Mouse (Mus musculus) heart, postnatal 10 days (tissue): ENCODE results near the gene Olfr12. TPM values are rescaled to one million over a fixed set of nuclear protein-coding genes. Genes with fewer than 3 reads are reported as not detected.

Experiments used
- DNase-seq, 2 experiments: peaks; one replicate each; pipeline ENCODE4 v3.0.0; 2021
- intact Hi-C: fragments of 180-260 bp; cut with DNase I; formaldehyde crosslinking; loops from one replicate; pipeline ENCODE4 v1.15.1; 2025
- total RNA-seq, 2 experiments: library from RNA; stranded (reverse); gene quantifications; 2 replicates each; pipeline ENCODE4 v1.2.3; 2021

The Olfr12 gene
- total RNA-seq, 2 experiments from 2014 or later = not detected

DNA sequence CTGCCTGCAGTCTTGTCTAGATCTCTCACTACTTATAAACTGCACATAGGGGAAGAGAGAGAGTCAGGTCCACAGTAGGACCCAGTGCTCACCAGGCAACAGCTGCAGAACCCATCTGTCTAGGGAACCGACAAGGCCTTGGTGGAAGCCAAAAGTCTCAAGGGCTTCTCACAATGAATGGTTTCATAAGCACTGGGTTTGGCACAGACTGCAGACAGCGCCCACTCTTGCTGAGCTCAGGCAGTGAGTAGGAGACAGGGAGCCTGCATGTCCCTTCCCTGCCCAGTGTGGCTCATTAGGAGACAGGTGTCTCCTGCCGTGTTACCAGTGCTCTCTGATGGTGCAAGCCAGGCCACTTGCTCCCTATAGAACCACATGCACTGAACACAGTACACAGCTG is 20.6 kb downstream of the Olfr12 start:
- DNase-seq = no peak
- intact Hi-C loops = no loop called here

DNA sequence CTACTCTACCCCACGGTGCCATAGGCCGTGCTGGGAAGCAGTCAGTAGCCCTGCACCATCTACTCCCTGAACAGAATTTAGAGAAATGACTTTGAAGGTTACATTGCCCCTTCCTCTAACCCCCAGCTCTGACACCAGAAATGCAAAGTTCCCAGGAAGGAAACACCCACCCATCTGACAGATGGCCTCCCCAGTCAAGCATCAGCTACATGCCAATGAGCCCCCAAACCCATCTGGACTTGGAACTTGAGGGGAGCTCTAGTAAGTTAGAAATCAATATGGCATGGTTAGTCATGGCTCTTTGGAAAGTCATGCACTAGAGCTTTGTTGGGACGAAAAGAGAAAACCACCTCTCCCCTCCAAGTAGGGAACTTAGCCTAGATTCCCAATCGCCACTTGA is 21.1 kb downstream of the Olfr12 start:
- intact Hi-C loops = no loop called here

DNA sequence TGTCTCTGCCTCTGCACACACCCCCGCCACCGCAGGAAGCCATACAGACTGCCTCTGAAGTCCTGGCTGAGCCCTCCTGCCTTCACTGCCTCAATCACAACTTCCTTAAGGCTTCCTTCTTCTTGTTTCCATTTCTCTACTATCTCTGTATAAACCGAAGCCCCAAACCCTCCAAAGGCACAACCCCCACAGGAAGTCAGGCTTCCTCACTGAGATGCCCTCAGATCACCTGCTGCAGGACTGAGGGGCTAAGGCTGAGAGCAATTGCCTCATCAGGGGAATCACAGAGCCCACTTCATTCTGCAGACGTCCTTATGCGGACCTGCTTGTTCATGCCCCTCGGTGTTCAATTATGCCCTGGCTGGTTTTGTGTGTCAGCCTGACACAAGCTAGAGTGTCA is 22.8 kb downstream of the Olfr12 start:
- no peak for DNase-seq
- intact Hi-C loops = no loop called here

More for the DNA sequence above, 21.1 kb downstream of the Olfr12 start:
- no peak for DNase-seq

DNA sequence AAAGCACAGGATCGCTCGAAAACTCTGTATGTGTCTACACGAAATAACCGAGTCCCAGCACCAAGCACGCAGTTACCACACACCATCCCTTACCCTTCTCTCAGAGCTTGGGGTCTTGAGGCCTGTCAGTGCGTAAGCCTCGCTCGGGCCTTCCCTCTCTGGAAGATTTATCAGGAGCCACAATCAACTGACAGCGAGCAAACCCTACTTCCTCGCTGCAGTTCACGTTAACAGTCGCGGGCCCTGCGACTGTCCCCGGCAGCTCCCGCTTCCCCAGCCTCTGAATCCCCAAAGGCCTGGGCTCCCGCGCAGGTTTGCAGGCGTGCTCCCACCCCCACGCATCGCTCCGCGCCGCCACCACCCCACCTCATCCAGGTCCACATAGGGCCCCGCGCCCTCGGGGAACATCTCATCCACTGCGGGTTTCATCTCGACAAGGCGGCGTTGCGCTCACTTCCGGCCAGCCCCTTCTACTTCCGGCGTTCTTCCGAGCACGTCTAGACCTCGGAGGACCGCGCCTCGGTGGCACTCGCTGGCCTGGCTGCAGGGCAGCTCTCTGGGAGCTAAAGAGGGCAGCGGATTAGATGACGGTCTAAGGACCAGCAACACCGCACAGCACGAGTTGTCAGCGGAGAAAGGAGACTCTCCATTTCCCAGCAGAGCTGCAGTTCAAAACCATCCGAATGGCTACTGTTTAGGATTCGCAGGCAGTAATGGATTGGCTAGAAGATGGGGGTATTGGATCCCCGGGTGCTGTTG is 24.1 kb downstream of the Olfr12 start, which contains the start of gene Cops9:
Cops9 (minus strand) TSS at position 472 of the 759 bp plus-strand sequence.
- DNase-seq = peak; percentile 93 to 94
- intact Hi-C loops = no loop called here

DNA sequence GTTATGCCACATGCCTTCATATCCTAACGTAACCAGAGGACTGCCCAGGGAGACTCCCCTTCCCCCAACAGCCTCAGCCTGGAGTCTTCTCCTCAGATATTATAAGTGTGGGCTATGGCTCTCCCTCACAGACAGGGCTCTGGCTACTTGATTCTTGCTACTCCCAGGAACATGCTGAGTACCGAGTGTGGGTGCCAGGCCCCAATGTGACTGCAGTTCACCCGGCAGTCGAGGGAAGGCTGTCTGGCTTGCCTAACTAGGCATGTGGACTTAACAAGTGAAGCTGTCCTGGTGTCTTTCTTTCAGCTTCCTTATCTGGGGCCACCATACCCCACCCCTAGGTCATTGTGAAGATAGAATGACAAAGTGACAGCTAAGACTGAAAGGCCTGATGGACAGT is 26.1 kb downstream of the Olfr12 start:
- no peak for DNase-seq
- intact Hi-C loops = no loop called here

DNA sequence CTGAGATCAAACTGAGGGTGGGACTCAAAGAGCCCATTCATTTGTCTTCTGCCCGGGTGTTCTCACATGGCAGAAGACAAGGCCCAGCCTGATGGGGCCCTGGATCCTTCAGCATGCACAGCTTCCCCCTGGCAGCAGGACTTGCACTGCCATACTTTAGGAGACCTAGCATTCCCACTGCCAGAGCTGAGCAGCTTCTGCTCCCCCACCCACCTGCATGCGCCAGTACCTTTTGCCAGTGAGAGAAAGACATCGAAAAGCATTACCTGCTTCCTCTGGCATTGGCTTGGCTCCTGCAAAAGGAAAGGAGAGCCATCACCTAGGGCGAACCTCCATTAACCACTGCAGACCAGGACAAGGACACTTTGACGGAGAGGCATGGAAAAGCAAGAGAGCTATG is 27.3 kb downstream of the Olfr12 start:
- intact Hi-C loops = loop anchor here (5.0 kb wide), 2 partner anchors 123 to 252 kb away; no protein-coding TSS in a partner anchor
- no peak for DNase-seq

DNA sequence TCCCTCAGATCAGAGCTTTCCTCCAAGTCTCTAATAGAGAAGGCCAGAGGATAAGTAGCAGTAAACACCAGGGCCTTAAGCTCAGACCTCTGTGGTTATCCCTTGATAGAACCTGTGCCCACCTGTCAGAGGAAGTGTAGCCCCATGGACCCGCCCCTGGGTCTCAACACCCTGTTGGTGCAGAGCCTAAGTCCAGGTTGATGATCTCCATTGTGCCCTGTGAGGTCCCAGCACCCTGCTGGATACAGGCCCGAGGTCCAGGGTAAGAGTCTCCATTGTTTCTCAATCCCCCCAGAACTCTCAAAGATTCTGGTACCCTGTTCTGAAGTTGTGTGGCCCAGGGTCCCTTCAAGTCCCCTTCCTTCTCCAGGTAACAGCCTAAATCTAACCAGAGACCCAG is 28.5 kb downstream of the Olfr12 start:
- intact Hi-C loops = loop anchor here (2.0 to 5.0 kb wide), 3 partner anchors 31 to 251 kb away; no protein-coding TSS in a partner anchor
- no peak for DNase-seq

DNA sequence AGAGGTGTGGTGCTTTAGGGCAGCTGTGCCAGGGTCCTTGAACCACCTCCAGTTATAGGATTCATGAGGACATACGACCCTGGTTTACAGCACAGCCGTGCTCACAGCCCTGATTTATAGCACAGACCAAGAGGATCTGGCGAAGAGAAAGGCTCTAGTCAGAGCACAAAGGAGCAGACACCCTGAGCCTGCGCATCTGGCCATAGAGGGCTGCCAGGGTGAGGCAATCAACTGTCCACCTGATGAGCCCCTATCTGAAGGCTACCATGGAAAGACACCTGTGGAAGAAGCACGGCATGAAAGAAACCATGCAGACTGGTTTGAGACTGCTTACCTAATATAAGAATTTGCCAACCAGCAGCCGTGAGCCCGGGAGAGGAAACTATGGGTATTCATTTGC is 29.0 kb downstream of the Olfr12 start:
- intact Hi-C loops = loop anchor here (2.0 to 5.0 kb wide), 3 partner anchors 32 to 251 kb away; no protein-coding TSS in a partner anchor

DNA sequence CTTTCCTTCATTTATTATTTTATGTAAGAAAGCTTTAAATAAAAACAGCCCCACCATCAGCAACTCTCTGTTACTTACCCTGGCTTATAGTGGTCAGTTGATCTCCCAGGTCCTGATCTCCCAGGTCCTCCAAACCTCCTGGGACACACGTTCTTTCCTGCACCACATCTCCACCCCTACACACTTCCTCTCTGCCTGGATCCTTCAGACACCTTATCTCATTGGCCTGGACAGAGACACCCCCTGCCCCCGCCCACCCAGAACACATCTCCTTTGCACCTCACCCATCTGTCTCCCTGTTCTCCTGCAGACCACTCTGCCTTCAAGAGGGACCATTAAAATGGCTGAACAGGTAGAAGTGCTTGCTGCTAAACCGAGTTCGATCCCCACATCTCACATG is 29.4 kb downstream of the Olfr12 start:
- intact Hi-C loops = loop anchor here (2.0 to 5.0 kb wide), 3 partner anchors 32 to 250 kb away; no protein-coding TSS in a partner anchor
- DNase-seq = no peak

More for the DNA sequence above, 29.0 kb downstream of the Olfr12 start:
- DNase-seq = no peak

DNA sequence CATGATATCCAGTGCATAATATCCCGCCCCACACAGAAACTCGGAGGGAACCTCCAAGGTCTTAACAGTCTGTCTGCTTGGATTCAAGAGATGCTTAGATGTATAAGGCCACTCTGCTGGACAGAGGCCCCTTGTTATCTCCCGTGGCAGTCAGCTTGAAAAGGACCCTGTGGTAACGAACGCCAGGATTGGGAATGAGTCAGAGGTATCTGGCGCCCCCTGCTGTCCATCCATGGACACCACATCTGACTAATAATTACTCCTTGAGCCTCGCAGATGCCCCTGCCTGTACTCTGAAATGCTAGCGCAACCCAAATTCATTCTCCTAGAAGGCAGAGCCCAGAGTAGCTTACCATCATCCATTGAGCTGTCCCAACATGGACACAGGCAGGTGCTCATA is 30.2 kb downstream of the Olfr12 start:
- DNase-seq = peak; percentile 63 to 83
- intact Hi-C loops = loop anchor here (2.0 to 5.0 kb wide), 3 partner anchors 33 to 250 kb away; no protein-coding TSS in a partner anchor

DNA sequence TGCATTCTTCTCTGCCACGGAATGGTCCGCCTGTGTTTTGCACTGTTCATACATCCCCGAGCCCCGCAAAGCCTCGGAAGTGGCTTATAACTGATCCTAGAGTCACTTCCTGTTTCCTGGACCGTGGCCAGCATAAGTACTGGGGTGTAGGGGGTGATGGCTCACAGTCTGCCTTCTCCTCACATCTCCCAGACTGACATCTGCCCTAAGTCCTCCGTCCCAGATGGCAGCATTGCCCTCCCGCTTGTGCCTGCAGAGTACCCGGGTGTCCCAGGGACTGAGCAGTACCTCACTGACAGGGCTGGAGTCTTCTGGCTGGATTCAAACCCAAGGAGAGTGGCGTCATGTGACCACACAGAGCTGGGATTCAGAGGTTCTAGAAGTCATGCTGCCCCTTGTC is 30.6 kb downstream of the Olfr12 start:
- no peak for DNase-seq
- intact Hi-C loops = loop anchor here (5.0 kb wide), 2 partner anchors 126 to 249 kb away; no protein-coding TSS in a partner anchor

DNA sequence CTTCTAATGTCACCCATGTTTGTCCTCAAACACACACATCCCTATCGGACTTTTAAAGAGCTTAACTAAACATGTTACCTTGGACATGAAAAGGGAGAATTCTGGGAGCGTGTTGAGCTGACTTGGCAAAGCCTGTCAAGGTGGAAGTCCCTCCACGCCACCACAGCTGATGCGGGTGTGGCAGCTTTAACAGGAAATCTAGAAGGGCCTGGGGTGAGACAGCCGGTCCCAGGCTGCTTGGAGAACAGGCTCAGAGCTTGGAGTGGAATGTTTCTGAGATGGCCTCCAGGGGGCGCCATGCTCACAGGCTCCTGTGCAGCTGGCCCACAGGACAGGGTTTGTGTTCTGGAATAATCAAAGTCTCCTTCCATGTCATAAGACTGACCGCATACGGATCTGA is 31.1 kb downstream of the Olfr12 start, which contains the start of gene Otos:
Otos (minus strand) TSS at position 169 of the 400 bp plus-strand sequence.
- peak; percentile 69 to 82 for DNase-seq
- intact Hi-C loops = loop anchor here (1.0 to 5.0 kb wide), 3 partner anchors 126 to 249 kb away; no protein-coding TSS in a partner anchor

DNA sequence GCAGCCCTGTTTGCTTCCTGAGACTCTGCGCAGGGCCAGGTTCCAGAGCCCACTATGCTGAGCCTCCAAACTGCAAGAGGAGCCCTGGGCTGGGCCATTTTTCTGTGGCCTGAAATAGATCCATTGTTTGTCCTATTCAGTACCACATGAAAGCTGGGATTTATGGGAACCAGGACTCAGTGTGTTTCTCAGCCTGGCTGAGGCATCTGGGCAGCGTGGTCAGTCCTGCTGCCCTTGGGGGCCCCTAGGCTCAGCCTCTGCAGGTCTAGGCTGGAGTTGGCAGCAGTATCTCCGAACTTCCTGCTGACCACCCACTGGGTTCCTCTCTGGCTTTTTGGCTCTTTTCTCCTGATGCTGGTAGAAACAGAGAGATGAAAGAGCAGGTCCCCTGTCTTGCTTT is 33.9 kb downstream of the Olfr12 start:
- DNase-seq = no peak
- intact Hi-C loops = no loop called here

DNA sequence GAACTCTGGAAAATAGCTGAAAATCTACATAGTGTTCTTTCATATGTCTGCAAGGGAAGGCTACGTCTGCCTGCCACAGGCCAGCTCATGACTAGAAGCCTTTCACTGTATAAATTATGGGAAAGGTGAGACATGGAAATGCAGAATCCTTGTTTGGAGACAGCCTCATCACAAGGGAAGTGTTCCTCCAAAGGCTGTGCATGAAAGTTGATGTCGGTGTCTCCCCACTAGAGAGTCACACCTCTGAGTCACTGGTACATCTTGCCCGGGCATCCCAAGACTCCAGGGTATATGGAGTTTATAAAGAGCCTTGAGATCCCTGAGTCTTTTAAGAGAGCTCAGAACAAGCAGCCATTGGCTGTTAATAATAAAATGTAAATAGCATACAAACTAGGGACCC is 35.6 kb downstream of the Olfr12 start:
- DNase-seq = no peak
- intact Hi-C loops = no loop called here

DNA sequence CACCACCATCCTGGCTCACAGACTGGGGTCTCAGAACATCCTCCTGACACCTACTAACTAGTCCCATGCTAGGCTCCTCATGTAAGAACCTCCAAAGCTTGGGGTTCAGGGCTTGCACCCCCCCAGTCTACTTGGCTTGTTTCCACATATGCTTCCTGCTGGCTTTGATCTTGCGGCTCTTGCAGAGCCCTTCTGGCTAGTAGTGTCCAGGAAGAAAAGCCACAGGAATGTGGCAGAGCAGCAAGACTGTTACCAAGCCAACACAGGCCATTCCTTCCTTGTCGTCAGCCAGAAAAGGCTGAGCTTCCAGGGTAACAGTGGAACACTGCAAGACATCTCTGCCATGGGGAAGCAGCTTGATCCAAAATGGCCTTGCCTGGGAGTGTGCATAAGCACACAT is 37.1 kb downstream of the Olfr12 start:
- no peak for DNase-seq
- intact Hi-C loops = no loop called here

DNA sequence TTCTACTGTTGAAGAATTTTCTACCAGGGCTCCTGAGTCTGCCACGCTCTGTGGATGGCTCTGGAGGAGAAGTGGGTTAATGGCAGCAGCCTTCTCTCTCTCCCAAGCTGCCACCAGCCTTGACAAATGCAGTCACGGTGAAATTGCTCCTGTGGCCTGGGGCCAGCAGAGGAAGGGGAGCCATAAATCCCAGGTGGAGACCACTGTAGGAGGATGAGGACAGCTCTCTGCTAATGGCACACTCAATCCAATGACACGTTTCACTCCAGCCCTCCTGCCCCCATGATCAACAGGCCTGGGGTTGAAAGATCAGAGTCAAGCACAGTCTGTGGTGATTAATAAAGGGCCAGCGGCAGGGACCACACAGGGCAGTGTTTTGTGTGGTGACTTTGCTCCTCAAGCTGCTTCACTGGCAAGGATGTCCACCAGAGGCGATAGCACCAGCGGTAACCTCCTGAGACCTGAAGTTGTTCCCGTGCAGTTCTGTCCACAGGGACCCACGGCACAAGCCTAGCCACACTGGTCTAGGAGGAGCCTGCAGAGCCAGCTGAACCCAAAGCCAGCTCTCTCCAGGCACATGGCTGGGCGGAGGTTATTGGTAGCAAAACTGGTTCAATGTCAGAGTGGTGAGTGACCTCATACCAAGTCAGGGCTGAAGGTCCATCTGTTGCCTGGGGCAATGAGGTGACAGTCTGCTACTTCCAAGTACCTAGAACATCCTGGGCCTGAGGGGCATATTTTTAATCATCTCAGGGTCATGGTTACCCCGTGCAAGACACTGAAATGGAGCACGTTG is 39.6 kb downstream of the Olfr12 start:
- intact Hi-C loops = no loop called here
- DNase-seq = no peak

DNA sequence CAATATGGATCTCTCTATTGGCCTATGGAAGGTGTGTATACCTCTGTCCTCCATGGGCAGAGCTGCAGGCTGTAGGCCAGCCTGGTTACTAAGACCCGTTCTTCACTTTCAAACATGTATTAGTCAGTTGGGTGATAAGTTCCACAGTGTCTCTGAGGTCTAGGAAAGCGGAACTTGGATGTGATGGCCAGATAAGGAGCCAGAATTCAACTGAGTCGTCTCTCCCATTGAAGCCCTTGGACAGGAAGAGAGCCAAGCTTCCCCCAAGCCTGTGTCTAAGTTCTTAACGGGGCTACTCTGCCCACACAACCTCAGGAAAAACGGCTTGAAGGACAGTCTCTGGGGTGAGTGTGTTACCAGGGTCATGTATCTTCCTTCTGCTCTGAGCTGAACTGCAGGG is 41.8 kb downstream of the Olfr12 start:
- DNase-seq = no peak
- intact Hi-C loops = no loop called here

DNA sequence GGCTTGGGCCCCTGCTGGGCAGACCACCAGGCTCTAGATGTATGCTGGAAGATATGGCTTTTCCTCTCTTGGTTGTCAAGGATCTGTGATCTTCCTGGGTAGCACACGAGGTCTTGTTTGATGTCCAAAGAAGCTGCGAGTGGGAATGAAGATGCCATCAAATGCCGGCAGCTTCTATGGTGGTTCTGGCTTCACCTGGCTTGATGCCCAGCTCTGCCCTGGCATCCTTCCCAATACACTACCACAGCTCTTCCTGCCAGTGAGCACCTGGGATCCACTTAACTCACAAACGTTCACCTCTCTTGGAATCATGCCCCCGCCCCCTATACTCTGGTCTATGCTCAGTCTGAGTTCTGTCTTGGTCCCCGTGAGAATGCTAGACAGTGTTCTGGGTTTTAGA is 49.5 kb downstream of the Olfr12 start:
- no peak for DNase-seq
- intact Hi-C loops = no loop called here

DNA sequence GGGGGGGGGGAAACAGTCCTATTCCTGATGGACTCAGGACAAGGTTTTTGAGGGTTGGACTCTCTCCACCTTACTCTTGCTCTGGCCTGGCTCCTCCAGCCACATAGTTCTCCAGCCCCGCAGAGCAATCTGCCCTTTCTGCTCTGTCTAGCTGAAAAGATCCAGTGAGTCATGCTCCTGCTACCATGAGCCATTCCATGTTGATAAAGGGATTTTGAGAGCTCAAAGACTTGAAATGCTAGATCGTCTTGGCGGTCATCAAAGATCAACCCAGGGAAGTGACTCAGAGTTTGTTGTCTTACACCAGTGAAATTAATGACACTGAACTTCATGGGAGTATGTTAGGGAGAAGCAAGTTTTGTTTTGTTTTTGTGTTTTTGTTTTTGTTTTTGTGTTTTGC is 51.8 kb downstream of the Olfr12 start:
- intact Hi-C loops = no loop called here
- DNase-seq = no peak

DNA sequence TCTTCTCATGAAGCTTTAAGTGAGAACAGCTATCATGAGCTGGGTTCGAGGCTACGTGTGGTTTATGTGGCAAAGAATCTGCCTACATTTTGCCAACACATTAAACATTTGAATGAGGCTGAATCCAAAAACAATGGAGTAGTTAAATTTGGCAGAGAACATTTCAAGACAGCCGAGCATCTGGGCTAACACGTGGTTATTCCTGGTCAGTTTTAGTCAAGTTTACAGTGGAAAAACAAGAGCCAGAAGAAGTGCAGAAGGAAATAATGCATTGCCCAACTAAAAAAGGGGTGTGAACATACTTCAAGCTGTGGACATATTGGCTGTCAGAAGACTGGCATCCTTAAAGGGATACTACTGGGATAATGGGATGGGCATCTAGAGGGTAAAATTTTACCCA is 53.7 kb downstream of the Olfr12 start:
- intact Hi-C loops = no loop called here
- DNase-seq = no peak
